Mouse (Mus musculus) lung, adult 18-20 months (tissue): ENCODE measurements around the gene Sez6l.
A peak's percentile ranks its signal among the peaks of the same experiment; 100 is the strongest.
"Not testable (repeated sequence)": the region's sequence is repeated elsewhere in the genome, so short reads cannot be mapped to it uniquely, and the experiment has no call there.

Source experiments
- DNase-seq, 2 experiments: peaks; one replicate each; pipeline ENCODE4 v3.0.0; 2022; ENCODE audit warnings: mixed read lengths in 2 of 2

The Sez6l gene

DNA sequence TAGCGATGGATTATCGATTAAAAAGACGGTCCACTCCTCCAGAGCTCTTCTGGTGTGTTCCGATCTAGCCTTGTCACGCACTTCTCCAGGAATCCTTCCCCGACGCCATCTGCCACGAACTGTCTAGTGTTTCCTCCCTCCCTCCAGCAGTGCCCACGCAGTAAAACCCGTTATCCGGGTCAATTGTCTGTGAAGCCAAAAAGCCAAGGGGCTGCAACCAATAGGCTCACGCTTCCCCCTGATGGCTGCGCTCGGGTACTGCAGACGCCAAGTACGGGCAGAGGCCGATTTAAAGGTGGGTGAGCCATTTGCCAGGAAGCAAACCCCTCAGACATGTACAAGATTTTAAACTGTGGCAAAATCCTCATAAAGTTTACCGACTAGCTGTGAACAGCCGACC, 148.0 kb downstream of the Sez6l start:
- DNase-seq = peak; percentile 11 to 18

GRCm38 (mm10) chr5:112427283-112427682, 149.7 kb downstream of the Sez6l start:
- peak in 1 of 2 experiments; percentile 20 for DNase-seq

DNA sequence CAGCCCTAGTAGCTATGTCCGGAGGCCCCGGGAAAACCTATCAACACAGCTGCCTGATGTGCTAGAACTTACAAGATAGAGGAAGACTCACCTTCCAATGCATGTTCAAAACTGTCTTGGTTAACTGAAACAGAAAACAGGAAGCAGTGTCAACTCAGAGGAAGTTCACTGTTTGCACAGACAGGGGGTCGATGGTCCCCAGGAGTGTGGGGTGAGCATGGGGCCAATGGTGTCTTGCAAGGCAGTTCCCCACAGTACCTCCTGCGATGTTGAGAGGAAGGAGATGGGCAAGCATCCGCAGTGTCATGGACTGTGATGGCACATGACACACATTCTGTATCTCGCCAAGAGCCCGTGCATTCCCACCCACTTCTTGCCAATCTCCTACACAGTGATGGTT, 150.3 kb downstream of the Sez6l start:
- DNase-seq = no peak

- DNase-seq = no peak
Measured at GRCm38 (mm10) chr5:112419535-112419934, 157.4 kb downstream of the Sez6l start.

GRCm38 (mm10) chr5:112418023-112418422, 159.0 kb downstream of the Sez6l start:
- DNase-seq = no peak

GRCm38 (mm10) chr5:112416673-112417072, 160.3 kb downstream of the Sez6l start:
- DNase-seq = no peak

DNA sequence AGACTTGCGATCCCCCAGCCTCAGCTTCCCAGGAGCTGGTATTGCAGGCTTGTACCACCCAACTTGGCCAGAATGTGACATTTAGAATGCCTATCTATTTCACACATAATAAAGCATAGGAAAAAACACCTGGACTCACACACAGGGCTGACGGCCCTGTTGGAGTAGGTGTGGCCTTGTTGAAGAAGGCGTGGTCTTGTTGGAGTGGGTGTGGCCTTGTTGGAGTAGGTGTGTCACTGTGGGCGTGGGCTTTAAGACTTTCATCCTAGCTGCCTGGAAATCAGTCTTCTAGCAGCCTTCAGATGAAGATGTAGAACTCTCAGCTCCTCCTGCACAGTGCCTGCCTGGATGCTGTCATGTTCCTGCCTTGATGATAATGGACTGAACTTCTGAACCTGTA, 164.2 kb downstream of the Sez6l start:
- DNase-seq = not testable (repeated sequence)

DNA sequence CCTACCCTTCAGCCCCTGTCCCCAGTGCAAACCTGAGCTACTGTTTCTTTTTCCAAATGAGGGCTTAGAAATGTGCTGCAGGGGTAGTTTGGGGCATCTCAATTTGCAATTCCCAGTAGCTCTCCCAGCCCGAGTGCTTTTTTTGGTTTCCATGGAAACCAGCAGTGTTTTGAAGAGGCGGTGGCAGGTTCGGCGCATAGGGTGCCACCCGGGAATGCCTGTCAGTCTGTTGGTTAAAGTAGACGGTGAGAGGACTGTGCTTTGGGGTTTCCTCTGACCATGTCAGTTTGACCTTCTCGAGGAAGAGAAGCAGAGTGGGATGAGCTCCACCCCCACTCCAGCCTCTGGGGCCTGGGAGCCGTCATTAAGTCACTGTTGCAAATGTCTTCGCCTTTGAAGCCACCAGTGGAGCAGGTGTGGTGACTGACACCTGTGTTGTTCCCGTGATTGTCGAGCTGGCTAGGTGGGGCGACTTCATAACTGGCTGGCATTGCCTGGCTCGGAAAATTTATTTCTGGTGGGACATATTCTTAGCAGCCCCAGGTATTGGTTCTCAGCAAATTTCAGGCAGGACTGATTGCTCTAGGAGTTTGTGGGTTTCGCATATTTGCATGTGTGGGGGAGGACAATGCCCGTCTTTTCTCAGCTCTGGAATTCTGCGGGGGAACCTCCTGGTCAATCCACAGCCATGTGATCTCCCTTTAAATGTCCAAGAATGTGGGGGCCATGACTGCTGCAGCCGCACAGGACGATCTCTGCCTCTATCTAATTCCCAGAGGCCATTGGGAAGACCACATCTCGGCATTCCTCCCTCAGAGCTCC, 165.3 kb downstream of the Sez6l start:
- no peak for DNase-seq

GRCm38 (mm10) chr5:112411072-112411471, 165.9 kb downstream of the Sez6l start:
- DNase-seq = no peak

- no peak for DNase-seq
Measured at GRCm38 (mm10) chr5:112409274-112409673, 167.7 kb downstream of the Sez6l start.

- DNase-seq = no peak
Measured at GRCm38 (mm10) chr5:112406017-112406416, 171.0 kb downstream of the Sez6l start.

- DNase-seq = no peak
Measured at GRCm38 (mm10) chr5:112402437-112402836, 174.5 kb downstream of the Sez6l start.

DNA sequence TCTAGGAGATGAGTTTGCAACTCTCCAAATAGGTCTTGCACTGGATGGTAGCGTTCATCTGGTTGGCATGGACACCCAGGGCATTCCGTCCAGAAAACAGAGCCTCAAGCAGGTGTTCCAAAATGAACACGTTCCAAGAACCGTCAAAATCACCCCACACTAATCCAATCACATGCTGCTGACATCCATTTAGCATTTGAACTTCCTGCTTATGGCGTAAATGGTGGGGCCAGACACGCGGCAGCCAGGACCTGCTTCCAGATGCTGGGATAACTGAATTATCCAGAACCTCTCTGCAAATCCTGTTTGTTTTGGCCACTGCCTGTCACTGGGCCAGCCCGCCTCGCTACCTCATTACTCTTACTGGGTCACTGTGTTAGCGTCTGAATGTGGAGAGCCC, 177.7 kb downstream of the Sez6l start:
- no peak for DNase-seq

DNA sequence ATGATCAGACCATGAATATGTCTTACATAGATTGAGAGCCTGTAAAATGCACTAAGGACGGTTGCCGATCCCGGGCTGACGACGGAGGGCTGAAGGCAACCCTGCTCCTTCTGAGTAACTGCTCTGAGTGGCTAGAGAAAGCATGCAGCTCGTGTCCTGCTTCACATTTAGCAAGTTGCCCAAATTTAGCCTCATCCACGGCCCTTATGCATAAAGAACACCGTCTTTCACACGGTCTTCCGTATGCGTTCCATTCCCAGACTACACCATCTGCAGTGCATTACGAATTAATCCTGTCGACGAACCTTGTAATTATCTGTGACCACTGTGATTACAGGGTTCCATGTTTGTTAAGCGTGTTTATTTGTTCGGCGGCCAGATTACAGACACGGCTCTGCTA, 180.9 kb downstream of the Sez6l start:
- DNase-seq = no peak

DNA sequence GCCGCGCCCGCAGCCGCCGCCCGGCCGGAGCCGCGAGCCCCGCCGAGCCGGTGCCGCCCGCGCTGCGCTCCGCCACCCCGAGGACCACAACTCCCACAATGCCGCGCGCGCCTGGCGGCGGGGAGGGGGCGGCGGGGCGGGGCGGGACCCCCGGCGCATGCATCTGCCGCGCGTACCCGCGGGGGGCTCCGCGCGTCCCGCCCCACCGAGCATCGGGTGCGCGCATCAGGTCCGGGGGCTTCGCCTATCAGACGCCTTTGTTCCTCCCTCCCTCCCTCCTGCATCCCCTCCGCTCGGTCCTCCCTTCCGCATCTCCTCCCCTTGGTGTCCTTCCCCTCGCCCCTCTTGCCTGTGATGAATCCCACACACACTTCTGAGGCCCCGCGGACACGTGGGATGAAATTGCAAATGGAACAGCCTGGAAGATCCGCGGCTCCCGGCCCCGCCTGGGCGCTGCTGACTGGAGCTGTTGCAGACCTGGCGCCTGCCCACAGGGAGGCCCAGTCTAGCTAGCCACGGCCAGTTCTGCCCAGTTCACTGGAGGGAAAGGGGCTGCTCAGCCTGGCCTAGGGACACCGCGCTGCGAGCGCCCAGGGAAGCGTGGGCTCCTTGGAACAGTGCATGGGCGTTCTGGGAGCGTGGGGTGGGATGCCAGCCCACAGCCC, 182.1 kb downstream of the Sez6l start, which contains the start of gene Asphd2:
TSS of gene Asphd2 (minus strand) at position 88 of the 665 bp plus-strand sequence.
- no peak for DNase-seq

DNA sequence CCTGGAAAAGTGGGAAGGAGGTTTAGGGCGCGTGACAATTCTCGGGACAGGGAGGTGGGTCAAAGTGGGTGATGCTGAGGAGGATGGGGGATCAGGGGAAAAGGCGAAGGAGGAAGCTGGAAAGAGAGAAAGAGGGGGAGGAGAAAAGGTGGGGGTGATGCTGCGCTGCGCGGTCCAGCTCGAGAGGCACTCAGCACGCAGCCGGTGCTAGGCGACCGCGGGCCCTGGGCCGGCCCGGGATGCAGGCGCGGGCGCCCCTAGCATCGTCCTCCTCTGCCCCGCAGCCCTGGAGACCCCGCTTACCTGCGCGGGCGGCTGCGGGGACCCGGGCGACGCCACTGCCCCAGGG, 182.6 kb downstream of the Sez6l start:
- DNase-seq = no peak

GRCm38 (mm10) chr5:112393741-112394414, 183.1 kb downstream of the Sez6l start:
- no peak for DNase-seq

DNA sequence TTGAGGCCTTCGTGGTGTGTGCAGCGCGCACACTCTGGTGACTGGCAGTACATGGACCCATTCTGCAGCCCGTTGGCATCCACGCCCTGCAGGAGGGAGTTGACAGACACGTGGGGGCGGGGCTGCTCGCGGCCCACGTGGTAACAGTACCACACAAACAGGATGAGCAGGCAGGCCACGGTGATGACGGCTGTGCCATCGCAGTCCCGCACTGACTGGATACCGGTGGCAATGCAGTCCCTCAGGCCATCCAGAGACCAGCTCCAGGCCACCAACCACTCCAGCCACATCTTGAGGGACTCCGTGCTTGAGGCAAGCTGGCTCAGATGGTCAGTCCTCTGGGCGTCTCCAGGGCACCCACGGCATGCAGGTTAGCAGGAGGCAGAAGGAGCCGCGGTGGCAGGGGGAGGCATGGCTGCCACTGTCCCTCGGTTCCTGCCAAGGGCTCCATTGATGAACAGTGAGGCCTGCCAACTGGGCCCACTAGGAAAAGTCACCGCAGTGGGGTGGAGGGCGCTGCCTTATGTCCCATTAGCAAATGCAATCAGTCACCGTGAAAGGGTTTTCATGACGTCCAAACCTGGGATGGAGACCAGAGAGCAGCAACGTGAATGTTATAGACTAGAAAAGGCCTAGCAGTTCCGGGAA, 185.2 kb downstream of the Sez6l start:
- DNase-seq = no peak

- DNase-seq = no peak
Measured at GRCm38 (mm10) chr5:112391002-112391401, 186.0 kb downstream of the Sez6l start.

GRCm38 (mm10) chr5:112389352-112389751, 187.6 kb downstream of the Sez6l start:
- no peak for DNase-seq

- DNase-seq = no peak
Measured at GRCm38 (mm10) chr5:112385973-112386372, 191.0 kb downstream of the Sez6l start.

GRCm38 (mm10) chr5:112384805-112385472, 192.0 kb downstream of the Sez6l start:
- no peak for DNase-seq
